Comparison of ENCODE assay signal across 19 mouse cellular contexts in genomic region chr12:72786986-72787385, GRCm38 (mm10). TPM values are rescaled to one million over a fixed set of nuclear protein-coding genes. Genes with fewer than 3 reads are reported as not detected.
DNase-seq lines count a peak whose midpoint lies in the region; ATAC-seq and TF ChIP-seq lines count a peak whose summit lies in the region.
"Had no signal": no experiment of that assay in that cellular context is flagged by ENCODE, and none has a peak within 500 bp of the region (broad histone marks: within the 10 kb centered on the region; RNA-seq: fewer than 3 reads in every experiment).

No protein-coding gene starts in this region.

- no peak overlapping the region for H3K4me3 ChIP-seq in kidney, adult 2 months (ENCODE audit: insufficient read depth, low read depth, low read length)
- H3K4me3 ChIP-seq in kidney, embryonic 14.5 days (ENCODE audit: low read length) = no peak overlapping the region
- no peak overlapping the region for H3K4me3 ChIP-seq in liver, adult 2 months (ENCODE audit: insufficient read depth, low read depth, low read length)
- no peak overlapping the region for H3K4me3 ChIP-seq in liver, embryonic 11.5 days (ENCODE audit: low read depth, low read length)
- H3K4me3 ChIP-seq: embryonic facial prominence, embryonic 10.5 days; forebrain, embryonic 13.5 days; gastrocnemius, adult 2 months; heart, embryonic 12.5 days; hindbrain, embryonic 10.5 days had no signal

- TF ChIP-seq POLR2A in kidney, adult 2 months (IDR thresholded peaks at IDR 0.05; ENCODE audit: low read depth, low read length) = no peak
- no peak for TF ChIP-seq POLR2A in liver, adult 2 months (IDR thresholded peaks at IDR 0.05; ENCODE audit: extremely low read depth, insufficient read depth, low read length)

- POLR2A ChIA-PET in Patski (lab: Charles Lee) = no interaction called here

- H3K9me3 ChIP-seq in kidney, embryonic 14.5 days (ENCODE audit: control insufficient read depth, low read length) = no peaks in the 10 kb centered on the region
- H3K9me3 ChIP-seq in liver, embryonic 11.5 days (ENCODE audit: control insufficient read depth, low read length) = no peaks in the 10 kb centered on the region
- H3K9me3 ChIP-seq: embryonic facial prominence, embryonic 10.5 days; forebrain, embryonic 13.5 days; heart, embryonic 12.5 days; hindbrain, embryonic 10.5 days had no signal

- in situ Hi-C loops in Patski (cut with MboI; ENCODE audit: low pct_unique_long_range_greater_than_20kb) = no loop called here

- 38% methylated on average over 4 of the region's 4 CpGs for whole genome bisulfite sequencing in kidney, adult 2 months
- 86% methylated on average over 4 of the region's 4 CpGs for WGBS in kidney, embryonic 14.5 days
- WGBS in liver, adult 2 months = 23% methylated on average over 4 of the region's 4 CpGs
- 92% methylated on average over 4 of the region's 4 CpGs for WGBS in liver, embryonic 11.5 days

- TF ChIP-seq CTCF in kidney, adult 2 months (conservative IDR thresholded peaks at IDR 0.05; ENCODE audit: insufficient read depth, insufficient read length, low read depth, low read length) = no peak
- no peak for TF ChIP-seq CTCF in liver, adult 2 months (IDR thresholded peaks at IDR 0.05; ENCODE audit: low read depth, low read length)
- TF ChIP-seq CTCF in Patski (IDR thresholded peaks at IDR 0.05) = no peak

- H3K27me3 ChIP-seq in kidney, adult 2 months (replicated peaks; ENCODE audit: control insufficient read depth, insufficient read depth, low read length) = no peaks in the 10 kb centered on the region
- no peaks in the 10 kb centered on the region for H3K27me3 ChIP-seq in kidney, embryonic 14.5 days (ENCODE audit: control insufficient read depth, insufficient read depth, low read length)
- H3K27me3 ChIP-seq in liver, adult 2 months (ENCODE audit: control insufficient read depth, insufficient read depth, low read length) = no peaks in the 10 kb centered on the region
- H3K27me3 ChIP-seq in liver, embryonic 11.5 days (replicated peaks; ENCODE audit: control insufficient read depth, insufficient read depth, low read length) = no peaks in the 10 kb centered on the region
- no peaks in the 10 kb centered on the region for H3K27me3 ChIP-seq in Patski
- H3K27me3 ChIP-seq: CH12.LX; forebrain, embryonic 13.5 days; heart, embryonic 12.5 days had no signal

- H3K79me2 ChIP-seq in liver, adult 2 months (ENCODE audit: control insufficient read depth, insufficient read depth, low read length) = peaks cover 8% of the 10 kb centered on the region

- H3K4me1 ChIP-seq in kidney, adult 2 months (ENCODE audit: control insufficient read depth, insufficient read depth, low read length) = peaks cover 20% of the 10 kb centered on the region
- H3K4me1 ChIP-seq in kidney, embryonic 14.5 days (ENCODE audit: control insufficient read depth, insufficient read depth, low read length) = no peaks in the 10 kb centered on the region
- H3K4me1 ChIP-seq in liver, adult 2 months (ENCODE audit: control insufficient read depth, insufficient read depth, low read length) = peaks cover 23% of the 10 kb centered on the region
- H3K4me1 ChIP-seq in liver, embryonic 11.5 days (replicated peaks; ENCODE audit: control insufficient read depth, insufficient read depth, low read length) = no peaks in the 10 kb centered on the region
- H3K4me1 ChIP-seq: embryonic facial prominence, embryonic 10.5 days; forebrain, embryonic 13.5 days; hindbrain, embryonic 10.5 days had no signal

- H3K9ac ChIP-seq in kidney, embryonic 14.5 days (ENCODE audit: low read depth, low read length) = no peak overlapping the region
- H3K9ac ChIP-seq in liver, adult 2 months (ENCODE audit: low read depth, low read length) = no peak overlapping the region
- H3K9ac ChIP-seq in liver, embryonic 11.5 days (ENCODE audit: low read depth, low read length) = no peak overlapping the region
- H3K9ac ChIP-seq: forebrain, embryonic 13.5 days; forebrain, postnatal 0 days; heart, embryonic 12.5 days; hindbrain, embryonic 14.5 days had no signal

- no peak for ATAC-seq in kidney, embryonic 14.5 days (ENCODE audit: low FRiP score, low TSS enrichment)
- no peak for ATAC-seq in liver, embryonic 11.5 days (replicated peaks; ENCODE audit: low FRiP score)
- peak; percentile 35 for ATAC-seq in Patski
- ATAC-seq: forebrain, embryonic 13.5 days; forebrain, postnatal 0 days had no signal

- DNase-seq in adrenal gland, postnatal 14 days = peak; percentile 43
- no peak for DNase-seq in adrenal gland, postnatal 25 days
- DNase-seq in kidney, adult 2 months = no peak
- peak; percentile 82 for DNase-seq in liver, adult 2 months (ENCODE audit: extremely low read depth, low read depth, low spot score)
- no peak for DNase-seq in liver, embryonic 11.5 days (ENCODE audit: low spot score)
- DNase-seq in Patski (ENCODE audit: low read depth, low spot score) = peak; percentile 12
- no peak for DNase-seq in testis, postnatal 10 days (ENCODE audit: low spot score)
- DNase-seq: cerebellum, adult 2 months; cerebellum, postnatal 10 days; forebrain, postnatal 0 days; gastrocnemius, adult 2 months; gastrocnemius, postnatal 25 days had no signal

- peaks cover 4% of the 10 kb centered on the region; the same call in 1 of the 2 replicates for H3K36me3 ChIP-seq in kidney, adult 2 months (ENCODE audit: control insufficient read depth, insufficient read depth, low read length)
- peaks cover 29% of the 10 kb centered on the region for H3K36me3 ChIP-seq in kidney, embryonic 14.5 days (ENCODE audit: control insufficient read depth, insufficient read depth, low read length)
- peaks cover 13% of the 10 kb centered on the region for H3K36me3 ChIP-seq in liver, adult 2 months (ENCODE audit: control insufficient read depth, insufficient read depth, low read length)
- H3K36me3 ChIP-seq in liver, embryonic 11.5 days (ENCODE audit: control insufficient read depth, insufficient read depth, low read length) = peaks cover 3% of the 10 kb centered on the region; the same call in 1 of the 2 replicates

- CTCF ChIA-PET in Patski (lab: Charles Lee) = no interaction called here

- no peak overlapping the region for H3K4me2 ChIP-seq in kidney, embryonic 14.5 days (replicated peaks; ENCODE audit: low read depth, low read length)
- no peak overlapping the region for H3K4me2 ChIP-seq in liver, embryonic 11.5 days
- H3K4me2 ChIP-seq: forebrain, embryonic 13.5 days; heart, embryonic 12.5 days; hindbrain, embryonic 14.5 days had no signal

- H3K27ac ChIP-seq in kidney, adult 2 months (ENCODE audit: insufficient read depth, low read depth, low read length) = peak overlapping the region; percentile 94
- no peak overlapping the region for H3K27ac ChIP-seq in kidney, embryonic 14.5 days (ENCODE audit: low read depth, low read length)
- peak overlapping the region; percentile 88 for H3K27ac ChIP-seq in liver, adult 2 months (replicated peaks; ENCODE audit: insufficient read depth, low read depth, low read length)
- H3K27ac ChIP-seq in liver, embryonic 11.5 days (ENCODE audit: low read depth, low read length) = no peak overlapping the region
- H3K27ac ChIP-seq: embryonic facial prominence, embryonic 10.5 days; forebrain, embryonic 13.5 days; gastrocnemius, adult 2 months; hindbrain, embryonic 10.5 days; hindbrain, embryonic 14.5 days had no signal

RNA-seq across cellular contexts. Expression of gene Ppm1a, which starts 29.7 kb away (rescaled TPM):
- total RNA-seq in adrenal gland, postnatal 14 days (2021) = 244 and 247 TPM in 2 replicates
- total RNA-seq in adrenal gland, postnatal 25 days (2021) = 271 and 295 TPM in 2 replicates
- 50.1 and 68.8 TPM in 2 replicates for polyA plus RNA-seq in kidney, adult 2 months (2012; rRNA removed)
- 58.2 and 73.8 TPM in 2 replicates for polyA plus RNA-seq in kidney, embryonic 14.5 days (2014; fragmentation: Nextera tagmentation; extraction: Ambion mirVana)
- 108 and 110 TPM in 2 replicates for total RNA-seq in liver, adult 2 months (2014; rRNA removed)
- polyA plus RNA-seq in liver, adult 2 months (2012; rRNA removed) = 55.4 and 57.8 TPM in 2 replicates
- polyA plus RNA-seq in liver, embryonic 11.5 days (2014; fragmentation: Nextera tagmentation; extraction: Ambion mirVana) = 46.4 and 48.8 TPM in 2 replicates
- 131 TPM for polyA plus RNA-seq in Patski (2021)

Comparison
In these comparisons a context has a peak if more than half of its experiments do, and no peak if none do; other contexts are left out.
1. DNase-seq: peak in adrenal gland, postnatal 14 days (single experiment), liver, adult 2 months (single experiment) and Patski (single experiment); none in adrenal gland, postnatal 25 days (single experiment), kidney, adult 2 months (single experiment), liver, embryonic 11.5 days (single experiment) and testis, postnatal 10 days (single experiment).
2. H3K27ac ChIP-seq: peak in kidney, adult 2 months (single experiment) and liver, adult 2 months (single experiment); none in kidney, embryonic 14.5 days (single experiment) and liver, embryonic 11.5 days (single experiment).